In the genomic region with DNA sequence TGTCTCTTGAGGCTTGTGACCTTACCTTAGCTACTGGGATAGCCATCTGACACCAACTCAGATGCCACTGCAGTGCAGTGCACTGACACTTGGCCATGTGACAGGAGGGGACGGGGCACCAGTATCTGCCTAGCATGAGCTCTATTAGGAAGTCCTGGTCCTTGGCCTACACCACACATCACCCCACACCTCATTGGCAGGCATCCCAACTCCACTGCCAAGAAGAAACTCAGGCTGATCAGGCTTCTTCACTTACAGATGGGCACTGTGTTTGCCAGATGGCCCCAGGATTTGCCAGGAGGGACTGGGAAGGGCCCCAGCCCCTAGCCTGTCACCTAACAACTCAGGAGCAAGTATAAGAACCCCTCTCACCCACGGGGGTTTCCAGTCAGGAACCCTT, we compare ENCODE assay signal across 1 mouse cellular context.
A peak's percentile ranks its signal among the peaks of the same experiment; 100 is the strongest.
TF ChIP-seq lines count a peak whose summit lies in the region.

No protein-coding gene starts in this region.

TF ChIP-seq in MEL, 35 proteins besides CTCF, POLR2A, EP300 and RAD21:
- TF ChIP-seq RCOR1 (IDR thresholded peaks at IDR 0.05; ENCODE audit: low read depth, low read length), result no peak
- peak; percentile 48; the same call in 1 of the 2 replicates for TF ChIP-seq MXI1 (IDR thresholded peaks at IDR 0.05; ENCODE audit: low read depth, low read length)
- no peak for TF ChIP-seq TAL1 (IDR thresholded peaks at IDR 0.05; ENCODE audit: low read length)
- TF ChIP-seq KAT2A (conservative IDR thresholded peaks at IDR 0.05; ENCODE audit: low read depth, low read length), result no peak
- no peak for TF ChIP-seq ZNF384 (IDR thresholded peaks at IDR 0.05; ENCODE audit: low read depth, low read length)
